Mouse (Mus musculus) hindbrain, embryonic 10.5 days (tissue): ENCODE data around the gene Dlk1. TPM values are rescaled to one million over a fixed set of nuclear protein-coding genes. Genes with fewer than 3 reads are reported as not detected.
"Not testable (repeated sequence)": the region's sequence is repeated elsewhere in the genome, so short reads cannot be mapped to it uniquely, and the experiment has no call there.

ENCODE experiments used
- DNase-seq: peaks from one replicate; pipeline ENCODE4 v3.0.0-alpha.2; 2017; ENCODE audit warnings: low spot score
- H3K27ac ChIP-seq: fragments of 300-500 bp; sonication (generic); 2 replicates; pipeline ENCODE4 v1.5.1; 2016; ENCODE audit warnings: mild to moderate bottlenecking, moderate library complexity
- H3K27me3 ChIP-seq: fragments of 300-500 bp; sonication (generic); 2 replicates; pipeline ENCODE4 v1.6.1; 2016; ENCODE audit warnings: mild to moderate bottlenecking; ENCODE audit not compliant: poor library complexity, insufficient read depth, severe bottlenecking
- H3K36me3 ChIP-seq: fragments of 300-500 bp; sonication (generic); 2 replicates; pipeline ENCODE4 v1.6.1; 2016; ENCODE audit warnings: mild to moderate bottlenecking, moderate library complexity
- H3K4me1 ChIP-seq: fragments of 300-500 bp; sonication (generic); replicated peaks from 2 replicates; pipeline ENCODE4 v1.6.1; 2016; ENCODE audit warnings: mild to moderate bottlenecking
- H3K4me3 ChIP-seq: fragments of 300-500 bp; sonication (generic); 2 replicates; pipeline ENCODE4 v1.5.1; 2016; ENCODE audit warnings: mild to moderate bottlenecking, moderate library complexity
- H3K9me3 ChIP-seq: fragments of 300-500 bp; sonication (generic); 2 replicates; pipeline ENCODE4 v1.6.1; 2016; ENCODE audit warnings: mild to moderate bottlenecking, moderate library complexity
- WGBS: fragments of 180-500 bp; shearing (Covaris S2); methylation state at CpG from one replicate; pipeline ENCODE4 v1.1.7; 2016; 5-methylcytosine and 5-hydroxymethylcytosine counted together
- polyA plus RNA-seq: library from polyadenylated mRNA; unstranded; fragments of >200 nt; fragmentation: Nextera tagmentation; extraction: Ambion mirVana; gene quantifications from 2 replicates; pipeline ENCODE4 v1.2.1, GENCODE M21; 2016

Gene Dlk1
- polyA plus RNA-seq, 1 experiment from 2014 or later, result 82.8 TPM

GRCm38 (mm10) chr12:109462594-109462993 is 10.0 kb downstream of the Dlk1 start:
- peaks cover 33% of the 10 kb centered on the region for H3K4me1 ChIP-seq
- peaks cover 75% of the 10 kb centered on the region for H3K27me3 ChIP-seq
- DNase-seq, result no peak
- H3K27ac ChIP-seq, result no peak overlapping the region
- 73% methylated on average over 10 of the region's 10 CpGs for WGBS
- H3K36me3 ChIP-seq, result 0 out of 2 replicates have a peak, but pooled peaks cover 6% of the 10 kb centered on the region
- no peak overlapping the region for H3K4me3 ChIP-seq
- no peaks in the 10 kb centered on the region for H3K9me3 ChIP-seq

- WGBS, result 89% methylated on average over 4 of the region's 4 CpGs
These were observed 14.8 kb downstream of the Dlk1 start for GRCm38 (mm10) chr12:109467417-109467816.

GRCm38 (mm10) chr12:109469793-109470192 is 17.2 kb downstream of the Dlk1 start:
- no peaks in the 10 kb centered on the region for H3K9me3 ChIP-seq
- H3K27me3 ChIP-seq, result 0 out of 2 replicates have a peak, but pooled peaks cover 4% of the 10 kb centered on the region
- no peak for DNase-seq
- no peak overlapping the region for H3K27ac ChIP-seq
- peaks cover 14% of the 10 kb centered on the region for H3K4me1 ChIP-seq
- 86% methylated on average over 8 of the region's 8 CpGs for WGBS
- H3K4me3 ChIP-seq, result no peak overlapping the region
- H3K36me3 ChIP-seq, result no peaks in the 10 kb centered on the region

More at GRCm38 (mm10) chr12:109467417-109467816, 14.8 kb downstream of the Dlk1 start:
- H3K36me3 ChIP-seq, H3K4me1 ChIP-seq, DNase-seq, H3K9me3 ChIP-seq, H3K4me3 ChIP-seq, H3K27ac ChIP-seq: not testable (repeated sequence)
- peaks cover 27% of the 10 kb centered on the region for H3K27me3 ChIP-seq

GRCm38 (mm10) chr12:109472627-109473026 is 20.0 kb downstream of the Dlk1 start:
- Histone ChIP-seq H3K36me3 (no peaks in the 10 kb centered on the region), H3K9me3 (no peaks in the 10 kb centered on the region), H3K27ac (no peak overlapping the region), H3K4me1 (peaks cover 8% of the 10 kb centered on the region), H3K27me3 (peaks cover 23% of the 10 kb centered on the region), H3K4me3 (no peak overlapping the region)
- 88% methylated on average over 11 of the region's 11 CpGs for WGBS
- no peak for DNase-seq

- H3K36me3 ChIP-seq, result no peaks in the 10 kb centered on the region
- H3K27me3 ChIP-seq, result peaks cover 33% of the 10 kb centered on the region
- WGBS, result 44% methylated on average over 6 of the region's 6 CpGs
- no peaks in the 10 kb centered on the region for H3K9me3 ChIP-seq
- peaks cover 8% of the 10 kb centered on the region for H3K4me1 ChIP-seq
- no peak overlapping the region for H3K4me3 ChIP-seq
- no peak for DNase-seq
- no peak overlapping the region for H3K27ac ChIP-seq
These were observed 21.0 kb downstream of the Dlk1 start for GRCm38 (mm10) chr12:109473575-109473976.

- Histone ChIP-seq H3K36me3 (no peaks in the 10 kb centered on the region), H3K9me3 (no peaks in the 10 kb centered on the region), H3K27ac (no peak overlapping the region), H3K4me1 (peaks cover 8% of the 10 kb centered on the region), H3K4me3 (no peak overlapping the region), H3K27me3 (peaks cover 36% of the 10 kb centered on the region)
- no peak for DNase-seq
- WGBS, result 86% methylated on average over 9 of the region's 9 CpGs
These were observed 21.6 kb downstream of the Dlk1 start for GRCm38 (mm10) chr12:109474187-109474606.

- Histone ChIP-seq H3K27ac (no peak overlapping the region), H3K36me3 (no peaks in the 10 kb centered on the region), H3K4me1 (peaks cover 8% of the 10 kb centered on the region), H3K9me3 (no peaks in the 10 kb centered on the region), H3K4me3 (no peak overlapping the region), H3K27me3 (peaks cover 36% of the 10 kb centered on the region)
- DNase-seq, result no peak
- WGBS, result 89% methylated on average over 4 of the region's 4 CpGs
These were observed 22.9 kb downstream of the Dlk1 start for GRCm38 (mm10) chr12:109475501-109475900.

GRCm38 (mm10) chr12:109486525-109486924 is 33.9 kb downstream of the Dlk1 start:
- not testable (repeated sequence) for H3K36me3 ChIP-seq, H3K9me3 ChIP-seq, H3K27me3 ChIP-seq, H3K27ac ChIP-seq, H3K4me3 ChIP-seq, DNase-seq, H3K4me1 ChIP-seq
- 60% methylated on average over 1 of the region's 1 CpGs for WGBS

GRCm38 (mm10) chr12:109491701-109492100 is 39.1 kb downstream of the Dlk1 start:
- no peaks in the 10 kb centered on the region for H3K9me3 ChIP-seq
- no peak overlapping the region for H3K4me3 ChIP-seq
- 0 out of 2 replicates have a peak, but pooled peaks cover 7% of the 10 kb centered on the region for H3K27me3 ChIP-seq
- 81% methylated on average over 3 of the region's 3 CpGs for WGBS
- H3K27ac ChIP-seq, result no peak overlapping the region; the same call in 1 of the 2 replicates
- no peaks in the 10 kb centered on the region for H3K36me3 ChIP-seq
- H3K4me1 ChIP-seq, result peaks cover 26% of the 10 kb centered on the region
- DNase-seq, result no peak

GRCm38 (mm10) chr12:109493381-109493780 is 40.8 kb downstream of the Dlk1 start:
- no peak overlapping the region for H3K4me3 ChIP-seq
- DNase-seq, result no peak
- WGBS, result 89% methylated on average over 9 of the region's 9 CpGs
- no peak overlapping the region for H3K27ac ChIP-seq
- no peaks in the 10 kb centered on the region for H3K9me3 ChIP-seq
- H3K4me1 ChIP-seq, result peaks cover 29% of the 10 kb centered on the region
- no peaks in the 10 kb centered on the region for H3K36me3 ChIP-seq
- H3K27me3 ChIP-seq, result 0 out of 2 replicates have a peak, but pooled peaks cover 7% of the 10 kb centered on the region

- DNase-seq, result no peak
- WGBS, result 77% methylated on average over 20 of the region's 20 CpGs
- Histone ChIP-seq H3K36me3 (no peaks in the 10 kb centered on the region), H3K9me3 (no peaks in the 10 kb centered on the region), H3K4me3 (no peak overlapping the region), H3K27me3 (0 out of 2 replicates have a peak, but pooled peaks cover 7% of the 10 kb centered on the region), H3K4me1 (peaks cover 32% of the 10 kb centered on the region), H3K27ac (peak overlapping the region; percentile 50; the same call in 1 of the 2 replicates)
These were observed 42.5 kb downstream of the Dlk1 start for GRCm38 (mm10) chr12:109495016-109495644.

GRCm38 (mm10) chr12:109496397-109496796 is 43.8 kb downstream of the Dlk1 start:
- no peaks in the 10 kb centered on the region for H3K9me3 ChIP-seq
- H3K4me3 ChIP-seq, result no peak overlapping the region
- H3K27me3 ChIP-seq, result 0 out of 2 replicates have a peak, but pooled peaks cover 6% of the 10 kb centered on the region
- peak overlapping the region; percentile 59; the same call in 1 of the 2 replicates for H3K27ac ChIP-seq
- H3K36me3 ChIP-seq, result no peaks in the 10 kb centered on the region
- DNase-seq, result no peak
- WGBS, result 65% methylated on average over 6 of the region's 6 CpGs
- peaks cover 33% of the 10 kb centered on the region for H3K4me1 ChIP-seq

GRCm38 (mm10) chr12:109500992-109501391 is 48.4 kb downstream of the Dlk1 start:
- 65% methylated on average over 4 of the region's 4 CpGs for WGBS
- Histone ChIP-seq H3K4me1 (peaks cover 25% of the 10 kb centered on the region), H3K36me3 (no peaks in the 10 kb centered on the region), H3K9me3 (no peaks in the 10 kb centered on the region), H3K4me3 (no peak overlapping the region), H3K27ac (peak overlapping the region; percentile 43; the same call in 1 of the 2 replicates), H3K27me3 (0 out of 2 replicates have a peak, but pooled peaks cover 3% of the 10 kb centered on the region)
- DNase-seq, result no peak
